Mouse (Mus musculus) limb, embryonic 12.5 days (tissue): ENCODE measurements around the gene Cabp7. TPM values are rescaled to one million over a fixed set of nuclear protein-coding genes. Genes with fewer than 3 reads are reported as not detected.
A peak's percentile ranks its signal among the peaks of the same experiment; 100 is the strongest.
"Not testable (repeated sequence)": the region's sequence is repeated elsewhere in the genome, so short reads cannot be mapped to it uniquely, and the experiment has no call there.

Experiments used
- ATAC-seq: fragments of 200-750 bp; cut with Nextera tagmentation; 2 replicates; pipeline ENCODE4 v1.8.0; 2017; ENCODE audit warnings: low read depth, moderate TSS enrichment; ENCODE audit not compliant: insufficient number of reproducible peaks, insufficient read depth, low FRiP score, low TSS enrichment
- H3K27ac ChIP-seq: fragments of 300-500 bp; sonication (generic); 2 replicates; pipeline ENCODE4 v1.5.1; 2016; ENCODE audit warnings: mild to moderate bottlenecking, moderate library complexity
- H3K27me3 ChIP-seq: fragments of 300-500 bp; sonication (generic); 2 replicates; pipeline ENCODE4 v1.6.1; 2016; ENCODE audit warnings: mild to moderate bottlenecking, moderate library complexity
- H3K36me3 ChIP-seq: fragments of 300-500 bp; sonication (generic); 2 replicates; pipeline ENCODE4 v1.6.1; 2016; ENCODE audit warnings: mild to moderate bottlenecking, moderate library complexity
- H3K4me1 ChIP-seq: fragments of 300-500 bp; sonication (generic); replicated peaks from 2 replicates; pipeline ENCODE4 v1.6.1; 2016
- H3K4me2 ChIP-seq: fragments of 300-500 bp; sonication (generic); 2 replicates; pipeline ENCODE4 v1.6.1; 2016; ENCODE audit warnings: mild to moderate bottlenecking, moderate library complexity
- H3K4me3 ChIP-seq: fragments of 300-500 bp; sonication (generic); replicated peaks from 2 replicates; pipeline ENCODE4 v1.5.1; 2016; ENCODE audit warnings: mild to moderate bottlenecking
- H3K9ac ChIP-seq: fragments of 300-500 bp; sonication (generic); replicated peaks from 2 replicates; pipeline ENCODE4 v1.6.1; 2016; ENCODE audit warnings: mild to moderate bottlenecking, moderate library complexity
- H3K9me3 ChIP-seq: fragments of 300-500 bp; sonication (generic); 2 replicates; pipeline ENCODE4 v1.6.1; 2016; ENCODE audit warnings: mild to moderate bottlenecking, moderate library complexity
- WGBS: fragments of 180-500 bp; shearing (Covaris S2); methylation state at CpG from one replicate; pipeline ENCODE4 v1.1.7; 2016; 5-methylcytosine and 5-hydroxymethylcytosine counted together
- polyA plus RNA-seq: library from polyadenylated mRNA; unstranded; fragments of >200 nt; fragmentation: Nextera tagmentation; extraction: Ambion mirVana; gene quantifications from 2 replicates; pipeline ENCODE4 v1.2.1, GENCODE M21; 2016

Gene Cabp7
- polyA plus RNA-seq, 1 experiment from 2014 or later, result 0.08 TPM

- H3K4me2 ChIP-seq, result no peak overlapping the region
- H3K27ac ChIP-seq, result peak overlapping the region; percentile 50; the same call in 1 of the 2 replicates
- no peaks in the 10 kb centered on the region for H3K9me3 ChIP-seq
- no peak for ATAC-seq
- 67% methylated on average over 12 of the region's 12 CpGs for WGBS
- no peaks in the 10 kb centered on the region; the same call in 1 of the 2 replicates for H3K4me1 ChIP-seq
- no peak overlapping the region for H3K4me3 ChIP-seq
- H3K27me3 ChIP-seq, result no peaks in the 10 kb centered on the region
- no peak overlapping the region for H3K9ac ChIP-seq
- H3K36me3 ChIP-seq, result peaks cover 30% of the 10 kb centered on the region
Observed at GRCm38 (mm10) chr11:4729603-4730002, 17.0 kb downstream of the Cabp7 start.

- Histone ChIP-seq H3K4me1 (peaks cover 7% of the 10 kb centered on the region; the same call in 1 of the 2 replicates), H3K9ac (no peak overlapping the region), H3K4me2 (no peak overlapping the region), H3K27ac (no peak overlapping the region), H3K4me3 (no peak overlapping the region), H3K36me3 (peaks cover 44% of the 10 kb centered on the region), H3K27me3 (no peaks in the 10 kb centered on the region), H3K9me3 (no peaks in the 10 kb centered on the region)
- 78% methylated on average over 8 of the region's 8 CpGs for WGBS
- ATAC-seq, result no peak
Observed at GRCm38 (mm10) chr11:4721728-4722127, 24.9 kb downstream of the Cabp7 start.

DNA sequence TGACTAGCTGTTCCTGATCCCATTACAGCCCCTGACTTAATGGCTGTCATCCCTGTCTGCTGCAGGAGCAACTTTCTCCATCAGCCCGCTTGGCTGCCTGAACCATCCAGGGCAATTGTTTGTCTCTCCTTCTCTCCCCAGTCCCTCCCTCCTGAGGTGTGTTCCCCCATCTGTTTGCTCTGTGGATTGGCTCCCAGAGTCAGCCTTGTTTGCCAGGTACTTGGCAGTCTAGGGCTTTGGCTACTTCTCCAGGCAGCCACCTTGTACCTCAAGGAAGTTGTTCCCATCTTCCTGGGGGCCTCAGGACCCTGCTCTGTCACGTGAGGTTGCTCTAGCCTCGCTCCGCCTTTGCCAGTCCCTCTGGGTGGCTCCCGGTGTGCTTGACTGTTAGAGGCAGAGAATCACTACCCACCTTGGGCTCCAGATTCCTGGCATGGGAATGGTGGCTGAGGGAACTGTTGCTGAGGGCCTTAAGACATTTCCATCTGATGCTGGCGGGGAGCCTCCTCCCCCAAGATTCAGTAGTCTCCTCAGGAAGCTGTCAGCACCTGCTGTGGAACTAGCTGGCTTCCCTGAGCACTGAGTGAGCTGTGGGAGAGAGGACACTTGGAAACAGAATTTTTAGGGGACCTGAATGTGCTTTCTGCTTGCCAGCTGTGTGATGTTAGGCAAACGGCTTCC is 25.5 kb downstream of the Cabp7 start:
- ATAC-seq, result no peak
- Histone ChIP-seq H3K27me3 (no peaks in the 10 kb centered on the region), H3K36me3 (peaks cover 37% of the 10 kb centered on the region), H3K4me3 (no peak overlapping the region), H3K4me2 (no peak overlapping the region), H3K4me1 (peaks cover 7% of the 10 kb centered on the region; the same call in 1 of the 2 replicates), H3K9ac (no peak overlapping the region), H3K27ac (no peak overlapping the region), H3K9me3 (no peaks in the 10 kb centered on the region)
- 49% methylated on average over 7 of the region's 7 CpGs for WGBS

DNA sequence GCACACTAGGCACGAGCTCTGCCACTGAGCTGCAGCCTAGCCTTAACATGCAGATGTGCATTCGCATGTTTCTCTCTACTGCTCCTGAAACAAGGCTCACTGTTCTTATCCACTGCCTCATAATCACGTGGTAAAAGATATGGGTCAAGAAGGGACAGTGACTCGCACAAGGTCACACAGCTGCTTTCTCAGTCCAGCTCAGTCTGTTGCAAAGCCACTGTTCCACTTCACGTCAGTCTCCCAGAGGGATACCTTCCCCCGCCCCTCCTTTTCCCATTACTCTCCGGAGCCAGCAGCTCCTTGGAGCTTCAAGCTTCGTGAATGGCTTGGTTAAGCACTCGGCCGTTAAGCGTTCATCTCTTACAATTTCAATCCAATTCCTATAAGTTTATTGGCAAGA is 26.2 kb downstream of the Cabp7 start:
- Histone ChIP-seq H3K4me1 (peaks cover 7% of the 10 kb centered on the region; the same call in 1 of the 2 replicates), H3K27ac (no peak overlapping the region), H3K9me3 (no peaks in the 10 kb centered on the region), H3K4me3 (no peak overlapping the region), H3K27me3 (no peaks in the 10 kb centered on the region), H3K4me2 (no peak overlapping the region), H3K9ac (no peak overlapping the region), H3K36me3 (peaks cover 31% of the 10 kb centered on the region)
- 65% methylated on average over 11 of the region's 11 CpGs for WGBS
- no peak for ATAC-seq

GRCm38 (mm10) chr11:4719961-4720360 is 26.6 kb downstream of the Cabp7 start:
- WGBS, result 84% methylated on average over 9 of the region's 9 CpGs
- H3K4me2 ChIP-seq, result no peak overlapping the region
- no peaks in the 10 kb centered on the region for H3K27me3 ChIP-seq
- ATAC-seq, result no peak
- no peaks in the 10 kb centered on the region for H3K9me3 ChIP-seq
- H3K27ac ChIP-seq, result no peak overlapping the region
- H3K36me3 ChIP-seq, result peaks cover 26% of the 10 kb centered on the region
- H3K4me1 ChIP-seq, result peaks cover 7% of the 10 kb centered on the region; the same call in 1 of the 2 replicates
- no peak overlapping the region for H3K9ac ChIP-seq
- H3K4me3 ChIP-seq, result no peak overlapping the region

DNA sequence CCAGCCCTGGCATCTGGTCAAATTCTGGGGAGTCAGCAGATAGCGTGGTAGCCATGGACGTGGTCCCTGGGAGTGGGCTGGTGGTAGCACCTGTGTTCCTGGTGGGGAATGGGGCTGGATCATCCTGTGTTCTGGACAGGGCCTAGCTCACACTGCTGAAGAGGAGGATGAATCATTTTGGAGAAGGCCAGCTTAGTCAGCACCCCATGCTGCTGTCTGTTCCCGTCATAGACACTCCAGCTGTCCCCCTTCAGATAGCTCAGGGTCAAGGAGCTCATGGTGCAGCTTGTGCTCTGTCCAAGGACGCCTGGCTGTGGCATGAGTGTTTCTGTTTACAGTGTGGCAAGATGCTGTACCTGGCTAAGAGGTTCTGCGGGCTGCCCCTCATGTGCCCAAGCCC is 28.0 kb downstream of the Cabp7 start:
- Histone ChIP-seq H3K27ac (no peak overlapping the region), H3K9ac (no peak overlapping the region; the same call in 1 of the 2 replicates), H3K36me3 (peaks cover 14% of the 10 kb centered on the region; the same call in 1 of the 2 replicates), H3K9me3 (no peaks in the 10 kb centered on the region), H3K4me2 (no peak overlapping the region), H3K4me1 (peaks cover 7% of the 10 kb centered on the region; the same call in 1 of the 2 replicates), H3K27me3 (no peaks in the 10 kb centered on the region), H3K4me3 (no peak overlapping the region)
- 82% methylated on average over 5 of the region's 5 CpGs for WGBS
- ATAC-seq, result no peak

DNA sequence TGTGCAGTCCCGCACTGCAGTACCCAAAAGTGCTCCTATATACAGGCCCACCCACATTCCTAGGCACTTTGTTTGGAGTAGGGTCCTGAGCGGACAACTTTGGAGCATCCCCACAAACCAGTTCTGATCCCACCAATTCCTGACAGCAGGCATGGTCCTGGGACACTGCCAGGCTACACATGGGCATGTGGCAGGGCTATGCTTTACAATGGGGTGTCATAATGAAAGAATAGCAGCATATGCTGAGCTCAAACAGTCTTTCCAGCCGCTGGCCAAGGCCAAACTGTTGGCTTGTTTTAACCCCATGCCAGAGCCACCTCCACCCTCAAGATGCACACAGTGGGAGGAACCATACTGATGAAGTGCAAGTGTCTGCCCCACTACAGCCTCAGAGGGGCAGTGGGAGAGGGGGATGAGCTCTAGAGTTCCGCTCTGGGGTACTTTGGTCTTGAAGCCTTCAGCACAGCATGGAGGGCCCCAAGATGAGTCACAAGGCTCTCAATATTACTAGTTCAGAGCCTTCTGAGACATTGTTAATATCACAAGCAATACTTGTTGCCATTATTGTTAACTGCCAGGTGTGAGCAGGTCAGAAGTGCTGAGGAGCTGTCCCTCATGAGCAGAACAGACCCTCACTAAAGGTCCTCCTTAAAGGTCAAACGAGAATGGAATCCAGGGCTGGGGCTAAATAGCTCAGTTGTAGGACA is 29.9 kb downstream of the Cabp7 start:
- no peak overlapping the region for H3K9ac ChIP-seq
- H3K4me2 ChIP-seq, result no peak overlapping the region
- H3K36me3 ChIP-seq, result no peaks in the 10 kb centered on the region
- H3K27ac ChIP-seq, result no peak overlapping the region
- H3K9me3 ChIP-seq, result no peaks in the 10 kb centered on the region
- no peaks in the 10 kb centered on the region for H3K27me3 ChIP-seq
- peaks cover 7% of the 10 kb centered on the region; the same call in 1 of the 2 replicates for H3K4me1 ChIP-seq
- no peak for ATAC-seq
- WGBS, result 83% methylated on average over 5 of the region's 5 CpGs
- H3K4me3 ChIP-seq, result no peak overlapping the region

DNA sequence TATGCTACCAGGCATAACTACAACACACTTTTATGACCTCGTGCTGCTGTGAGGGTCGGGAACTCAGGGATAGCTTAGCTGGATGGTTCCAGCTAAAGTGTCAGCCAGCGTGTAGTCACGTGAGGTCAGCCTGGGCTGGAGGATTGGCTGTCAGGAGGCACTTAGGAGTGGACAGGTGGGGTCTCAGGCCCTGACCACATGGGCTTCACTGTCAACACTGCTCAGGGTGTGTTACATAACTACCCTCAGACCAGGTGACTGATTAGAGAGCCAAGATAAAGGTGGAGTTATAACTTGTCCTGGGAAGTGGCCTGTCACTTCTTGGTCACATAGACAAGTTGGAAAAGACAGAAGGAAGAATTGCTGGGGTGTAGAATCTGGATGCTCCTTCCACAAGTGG is 31.0 kb downstream of the Cabp7 start:
- H3K9me3 ChIP-seq, result no peaks in the 10 kb centered on the region
- 82% methylated on average over 4 of the region's 4 CpGs for WGBS
- no peak for ATAC-seq

GRCm38 (mm10) chr11:4714727-4715126 is 31.9 kb downstream of the Cabp7 start:
- H3K27me3 ChIP-seq, result no peaks in the 10 kb centered on the region
- no peak overlapping the region for H3K9ac ChIP-seq
- H3K4me1 ChIP-seq, result peaks cover 3% of the 10 kb centered on the region; the same call in 1 of the 2 replicates
- H3K27ac ChIP-seq, result no peak overlapping the region
- WGBS, result 91% methylated on average over 4 of the region's 4 CpGs
- no peaks in the 10 kb centered on the region for H3K36me3 ChIP-seq
- H3K4me2 ChIP-seq, result no peak overlapping the region
- no peaks in the 10 kb centered on the region for H3K9me3 ChIP-seq
- no peak for ATAC-seq
- H3K4me3 ChIP-seq, result no peak overlapping the region

More for the DNA sequence above, 31.0 kb downstream of the Cabp7 start:
- no peaks in the 10 kb centered on the region for H3K27me3 ChIP-seq
- peaks cover 7% of the 10 kb centered on the region; the same call in 1 of the 2 replicates for H3K4me1 ChIP-seq
- H3K9ac ChIP-seq, result no peak overlapping the region
- no peaks in the 10 kb centered on the region for H3K36me3 ChIP-seq
- no peak overlapping the region for H3K4me2 ChIP-seq
- no peak overlapping the region for H3K27ac ChIP-seq
- H3K4me3 ChIP-seq, result no peak overlapping the region

DNA sequence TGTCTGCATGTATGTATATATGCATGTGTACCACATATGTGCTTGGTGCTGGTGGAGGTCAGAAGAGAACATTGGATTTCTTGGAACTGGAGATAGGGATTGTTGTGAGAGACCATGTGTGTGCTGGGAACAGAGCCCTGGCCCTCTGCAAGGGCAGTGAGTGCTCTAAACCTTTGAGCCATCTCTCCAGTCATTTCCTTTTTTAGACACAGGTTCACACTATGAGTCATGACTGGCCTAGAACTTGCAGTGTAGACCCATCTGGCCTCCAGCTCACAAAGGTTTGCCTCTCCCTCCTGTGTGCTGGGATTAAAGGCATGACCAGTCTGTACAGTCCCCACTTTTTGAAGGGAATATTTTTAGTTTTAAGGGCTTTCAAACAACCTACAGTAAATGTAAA is 33.8 kb downstream of the Cabp7 start:
- Histone ChIP-seq H3K9me3 (no peaks in the 10 kb centered on the region), H3K36me3 (no peaks in the 10 kb centered on the region), H3K4me3 (no peak overlapping the region), H3K9ac (no peak overlapping the region), H3K4me2 (no peak overlapping the region), H3K27me3 (no peaks in the 10 kb centered on the region), H3K27ac (no peak overlapping the region), H3K4me1 (no peaks in the 10 kb centered on the region)
- no peak for ATAC-seq

DNA sequence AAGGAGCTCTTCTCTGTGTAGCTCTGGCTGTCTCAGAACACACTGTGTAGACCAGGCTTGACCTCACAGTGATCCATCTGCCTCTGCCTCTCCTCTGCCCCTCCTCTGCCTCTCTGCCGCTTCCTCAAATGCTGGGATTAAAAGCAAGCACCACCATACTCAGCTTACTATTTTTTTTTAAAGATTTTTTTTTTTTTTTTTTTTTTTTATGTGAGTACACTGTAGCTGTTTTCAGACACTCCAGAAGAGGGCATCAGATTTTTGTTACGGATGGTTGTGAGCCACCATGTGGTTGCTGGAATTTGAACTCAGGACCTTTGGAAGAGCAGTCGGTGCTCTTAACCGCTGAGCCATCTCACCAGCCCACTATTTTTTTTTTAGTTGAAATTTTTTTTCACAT is 36.4 kb downstream of the Cabp7 start:
- not testable (repeated sequence) for H3K4me3 ChIP-seq, H3K4me1 ChIP-seq, ATAC-seq, H3K36me3 ChIP-seq, H3K27ac ChIP-seq, H3K9me3 ChIP-seq, H3K27me3 ChIP-seq, H3K9ac ChIP-seq, H3K4me2 ChIP-seq
- 84% methylated on average over 4 of the region's 4 CpGs for WGBS
